Mouse (Mus musculus) central nervous system, embryonic 14 days (tissue): ENCODE measurements around the gene Atp6v0a2. TPM values are rescaled to one million over a fixed set of nuclear protein-coding genes. Genes with fewer than 3 reads are reported as not detected.

Experiments
- polyA plus RNA-seq: library from polyadenylated mRNA; depleted of rRNA; stranded (reverse); fragments of >200 nt; gene quantifications from 2 replicates; pipeline ENCODE4 v1.2.3, GENCODE M21; 2012; rRNA removed

Atp6v0a2 gene
- 31.1 and 32.0 TPM in 2 replicates for polyA plus RNA-seq

DNA sequence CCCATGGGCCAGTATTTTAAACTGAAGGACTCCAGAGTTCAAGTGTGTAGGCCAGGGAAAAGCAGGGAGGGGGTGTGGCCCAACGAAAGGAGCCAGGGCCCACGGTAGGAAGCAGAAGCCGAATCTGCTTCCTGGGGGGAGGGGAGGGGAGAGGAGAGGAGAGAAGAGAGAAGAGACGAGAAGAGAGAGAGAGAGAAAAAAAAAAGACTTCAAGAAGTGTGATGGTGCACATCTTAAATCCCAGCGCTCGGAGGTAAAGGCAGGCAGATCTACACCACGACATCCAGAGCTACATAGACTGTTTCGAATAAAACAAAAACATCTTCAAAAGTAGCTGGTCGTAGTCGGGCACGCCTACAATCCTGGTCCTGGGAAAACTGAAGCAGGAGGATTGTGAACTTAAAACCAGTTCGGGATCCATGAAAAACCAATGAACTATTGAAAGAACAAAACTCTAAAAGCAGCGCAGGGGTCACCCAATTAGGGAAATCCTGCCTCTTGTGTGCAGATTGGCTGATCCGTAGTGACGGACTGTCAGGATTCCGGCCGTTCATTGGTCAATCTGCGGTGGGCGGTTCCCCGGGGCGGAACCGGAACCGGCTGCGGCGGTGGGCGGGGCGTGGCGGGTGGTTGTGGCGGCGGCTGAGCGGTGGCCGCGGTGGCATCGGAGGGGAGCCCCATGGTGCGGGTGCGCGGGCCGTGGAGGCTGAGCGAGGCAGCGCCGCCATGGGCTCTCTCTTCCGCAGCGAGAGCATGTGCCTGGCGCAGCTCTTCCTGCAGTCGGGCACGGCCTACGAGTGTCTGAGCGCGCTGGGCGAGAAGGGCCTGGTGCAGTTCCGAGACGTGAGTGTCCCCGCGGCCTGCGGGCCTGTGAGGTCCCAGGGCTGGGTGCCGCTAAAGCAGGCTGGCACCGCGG is at the start of gene Atp6v0a2:
TSS of gene Atp6v0a2 (plus strand) at position 129 of the 916 bp plus-strand sequence.

DNA sequence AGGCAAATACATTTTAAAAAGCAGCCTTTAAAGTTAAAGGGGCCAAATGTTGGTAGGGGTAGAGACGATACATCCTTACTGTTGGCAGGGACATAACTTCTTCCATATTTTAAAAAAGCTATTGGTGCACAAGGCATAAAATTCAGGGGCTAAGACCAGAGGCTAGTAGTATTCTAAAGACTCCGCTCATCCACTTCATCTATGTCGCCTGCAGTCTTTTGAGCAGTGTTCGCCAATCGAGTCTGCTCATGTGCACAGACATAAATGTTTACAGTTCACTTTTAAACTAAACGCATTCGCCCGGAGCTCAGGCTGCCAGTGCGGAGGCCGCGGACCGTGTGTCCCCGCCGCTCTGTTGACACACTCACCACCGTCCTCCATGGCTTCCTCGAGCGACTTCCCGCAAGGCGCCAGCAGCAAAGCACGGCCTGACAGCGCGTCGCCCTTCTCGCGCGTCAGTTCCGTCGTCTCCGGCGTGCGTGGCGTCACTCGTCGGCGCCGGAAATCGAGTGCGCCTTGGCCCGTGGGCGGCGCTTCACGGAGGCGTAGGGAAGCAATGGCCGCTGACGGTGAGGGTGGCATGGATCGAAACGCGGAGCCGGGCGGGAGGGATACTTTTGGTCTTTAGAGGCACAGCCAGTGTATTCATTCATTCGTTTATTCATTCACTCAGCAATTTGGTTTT is 49.6 kb upstream of the Atp6v0a2 start, which contains the start of the genes Eif2b1 and Gtf2h3:
TSS of gene Eif2b1 (minus strand) at position 499 of the 685 bp plus-strand sequence.
TSS of gene Gtf2h3 (plus strand) at position 508 of the 685 bp plus-strand sequence.

DNA sequence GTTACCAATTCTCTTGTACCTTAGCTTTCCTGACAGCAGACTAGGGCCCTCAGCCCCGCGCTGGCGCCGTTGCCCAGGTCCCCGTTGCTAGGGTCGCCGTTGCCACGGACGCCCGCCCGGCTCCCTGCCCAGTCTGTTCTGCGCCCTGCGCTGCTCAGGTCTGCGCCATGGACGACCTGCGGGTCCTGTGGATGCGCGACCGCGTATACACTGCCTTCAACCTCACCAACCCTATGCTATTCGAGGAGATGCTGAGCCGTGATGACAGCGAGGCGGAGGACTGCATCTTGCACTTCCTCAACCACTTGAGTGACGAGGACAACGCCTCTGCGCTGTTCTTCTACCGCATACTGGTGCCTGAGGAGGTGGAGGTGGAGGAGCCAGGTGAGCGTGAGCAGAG is 96.6 kb downstream of the Atp6v0a2 start, which contains the start of gene Dnah10:
TSS of gene Dnah10 (plus strand) at position 89 of the 400 bp plus-strand sequence.

Other genes starting within 250 kb of the Atp6v0a2 start
- gene Sbno1, start 202.6 kb upstream of the Atp6v0a2 start, polyA plus RNA-seq, result 50.2 and 52.6 TPM in 2 replicates
- 74.9 and 82.5 TPM in 2 replicates for gene Kmt5a, start 188.6 kb upstream of the Atp6v0a2 start, polyA plus RNA-seq
- 24.1 and 26.1 TPM in 2 replicates for gene Rilpl2, start 150.2 kb upstream of the Atp6v0a2 start, polyA plus RNA-seq
- 19.9 TPM in 2 replicates for gene Snrnp35, start 145.4 kb upstream of the Atp6v0a2 start, polyA plus RNA-seq
- 12.8 and 14.0 TPM in 2 replicates for gene Rilpl1, start 97.2 kb upstream of the Atp6v0a2 start, polyA plus RNA-seq
- 140 and 154 TPM in 2 replicates for gene Tmed2, start 87.9 kb upstream of the Atp6v0a2 start, polyA plus RNA-seq
- gene Ddx55, start 75.7 kb upstream of the Atp6v0a2 start, polyA plus RNA-seq, result 31.1 and 31.2 TPM in 2 replicates
- gene Eif2b1, start 49.4 kb upstream of the Atp6v0a2 start, polyA plus RNA-seq, result 41.4 and 42.7 TPM in 2 replicates
- gene Gtf2h3, start 49.4 kb upstream of the Atp6v0a2 start, polyA plus RNA-seq, result 70.0 and 76.0 TPM in 2 replicates
- 0.40 and 0.44 TPM in 2 replicates for gene Dnah10, start 96.5 kb downstream of the Atp6v0a2 start, polyA plus RNA-seq
- 25.5 and 25.8 TPM in 2 replicates for gene Ccdc92, start 233.8 kb downstream of the Atp6v0a2 start, polyA plus RNA-seq
- 74.9 and 87.7 TPM in 2 replicates for gene Zfp664, start 234.1 kb downstream of the Atp6v0a2 start, polyA plus RNA-seq